Mouse (Mus musculus) embryonic fibroblast, embryonic 13.5 days (primary cell): ENCODE measurements around the gene Pde4d.

ENCODE experiments used
- CTCF ChIP-seq: IDR thresholded peaks from 2 replicates; pipeline ENCODE4 v1.5.1; 2011; ENCODE audit warnings: mild to moderate bottlenecking, control low read depth, low read length, moderate library complexity, borderline replicate concordance; ENCODE audit not compliant: insufficient read depth
- POLR2A ChIP-seq: IDR thresholded peaks from 2 replicates; pipeline ENCODE4 v1.6.1; 2011; ENCODE audit warnings: low read depth, mild to moderate bottlenecking, control low read depth, low read length, moderate library complexity

DNA sequence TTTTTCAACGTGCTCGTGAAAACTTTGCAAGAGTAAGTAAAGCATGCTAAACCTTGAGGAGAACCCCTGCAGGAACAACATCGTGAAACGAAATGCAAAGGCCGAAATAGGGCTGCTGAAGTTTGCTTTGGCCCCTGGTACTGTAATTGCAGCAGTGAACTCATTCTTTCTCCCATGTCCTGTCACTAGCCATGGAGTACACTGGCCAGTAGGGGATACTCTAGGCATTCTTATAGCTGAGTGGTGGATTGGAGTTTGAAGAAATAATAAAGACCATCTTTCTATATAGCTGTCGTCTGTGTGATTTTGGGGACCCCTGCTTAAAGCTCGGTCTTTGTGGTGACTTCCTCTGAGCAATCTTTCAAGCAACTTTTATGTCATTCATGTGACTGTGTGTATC, 906.5 kb downstream of the Pde4d start:
- TF ChIP-seq CTCF, result no peak
- no peak for TF ChIP-seq POLR2A
